Mouse (Mus musculus) spleen, postnatal 10 days (tissue): ENCODE measurements at regions not wholly inside any gene's neighbourhood (a gene's known extent, or its start where the extent isn't known, plus 50 kb on each side); places are given as distances from the start of the nearest gene placed in this dataset.

Experiments
- DNase-seq, 2 experiments: peaks; one replicate each; pipeline ENCODE4 v3.0.0; 2021 to 2022; ENCODE audit warnings: low spot score in 2 of 2

- DNase-seq: no peak
Measured at GRCm38 (mm10) chr2:117399487-117399886, 56.7 kb upstream of the Rasgrp1 start.

GRCm38 (mm10) chr2:117403425-117404175, 60.8 kb upstream of the Rasgrp1 start:
- DNase-seq: no peak

GRCm38 (mm10) chr2:117405453-117405852, 62.7 kb upstream of the Rasgrp1 start:
- peak in 1 of 2 experiments; percentile 26 for DNase-seq

- no peak for DNase-seq
Measured at GRCm38 (mm10) chr2:117408241-117408640, 65.4 kb upstream of the Rasgrp1 start.

- no peak for DNase-seq
Measured at GRCm38 (mm10) chr2:117412045-117412606, 69.3 kb upstream of the Rasgrp1 start.

- DNase-seq: peak in 1 of 2 experiments; percentile 32
Measured at GRCm38 (mm10) chr2:117417229-117417970, 74.6 kb upstream of the Rasgrp1 start.

- DNase-seq: no peak
Measured at GRCm38 (mm10) chr2:117418121-117418615, 75.4 kb upstream of the Rasgrp1 start.

GRCm38 (mm10) chr2:117418711-117419110, 75.9 kb upstream of the Rasgrp1 start:
- no peak for DNase-seq

GRCm38 (mm10) chr2:117421376-117421775, 78.6 kb upstream of the Rasgrp1 start:
- DNase-seq: no peak

GRCm38 (mm10) chr2:117422756-117423155, 80.0 kb upstream of the Rasgrp1 start:
- no peak for DNase-seq

GRCm38 (mm10) chr2:117429205-117429604, 86.4 kb upstream of the Rasgrp1 start:
- no peak for DNase-seq

GRCm38 (mm10) chr2:117432010-117432409, 89.2 kb upstream of the Rasgrp1 start:
- no peak for DNase-seq

GRCm38 (mm10) chr2:117432923-117433322, 90.1 kb upstream of the Rasgrp1 start:
- no peak for DNase-seq

GRCm38 (mm10) chr2:117433482-117433881, 90.7 kb upstream of the Rasgrp1 start:
- no peak for DNase-seq

GRCm38 (mm10) chr2:117438079-117438478, 95.3 kb upstream of the Rasgrp1 start:
- DNase-seq: peak in 1 of 2 experiments; percentile 40

GRCm38 (mm10) chr2:117438586-117439371, 96.0 kb upstream of the Rasgrp1 start:
- DNase-seq: peak; percentile 27 to 77

- DNase-seq: no peak
Measured at GRCm38 (mm10) chr2:117439372-117440183, 96.8 kb upstream of the Rasgrp1 start.

- no peak for DNase-seq
Measured at GRCm38 (mm10) chr2:117440801-117441281, 98.0 kb upstream of the Rasgrp1 start.

- no peak for DNase-seq
Measured at GRCm38 (mm10) chr2:117442862-117443261, 100.1 kb upstream of the Rasgrp1 start.

- DNase-seq: peak in 1 of 2 experiments; percentile 77
Measured at GRCm38 (mm10) chr2:117444671-117445070, 101.9 kb upstream of the Rasgrp1 start.

- DNase-seq: no peak
Measured at GRCm38 (mm10) chr2:117446876-117447275, 104.1 kb upstream of the Rasgrp1 start.
